8 mouse cellular contexts compared by ENCODE assay signal in genomic region chr11:60811618-60812017, GRCm38 (mm10). TPM values are rescaled to one million over a fixed set of nuclear protein-coding genes. Genes with fewer than 3 reads are reported as not detected.
DNase-seq lines count a peak whose midpoint lies in the region; ATAC-seq and TF ChIP-seq lines count a peak whose summit lies in the region.
"Not testable (repeated sequence)": the region's sequence is repeated elsewhere in the genome, so short reads cannot be mapped to it uniquely, and the experiment has no call there.

Gene Shmt1, minus strand, starts transcription at chr11:60811718.

- H3K27ac ChIP-seq in forebrain, postnatal 0 days (ENCODE audit: low read depth, low read length); heart, embryonic 16.5 days (ENCODE audit: low read length); liver, embryonic 12.5 days; midbrain, embryonic 13.5 days: not testable (repeated sequence)
- peak within 1 kb of the TSS; percentile 61; the same call in 1 of the 2 replicates for H3K27ac ChIP-seq in intestine, postnatal 0 days (ENCODE audit: low read depth, low read length)
- peak within 1 kb of the TSS; percentile 63 for H3K27ac ChIP-seq in stomach, postnatal 0 days (replicated peaks)

- peaks cover 44% of the 10 kb centered on the region for H3K4me1 ChIP-seq in G1E (ENCODE audit: insufficient read depth, low read depth, low read length)
- not testable (repeated sequence) for H3K4me1 ChIP-seq in forebrain, postnatal 0 days (ENCODE audit: insufficient read depth); intestine, postnatal 0 days (replicated peaks; ENCODE audit: control insufficient read depth, insufficient read depth, low read length); stomach, postnatal 0 days (replicated peaks; ENCODE audit: control insufficient read depth, insufficient read depth)
- H3K4me1 ChIP-seq in heart, embryonic 16.5 days (ENCODE audit: control insufficient read depth, insufficient read depth, low read length) = peaks cover 29% of the 10 kb centered on the region
- H3K4me1 ChIP-seq in liver, embryonic 12.5 days = peaks cover 36% of the 10 kb centered on the region
- H3K4me1 ChIP-seq in midbrain, embryonic 13.5 days (replicated peaks) = peaks cover 28% of the 10 kb centered on the region

- WGBS in forebrain, postnatal 0 days = 27% methylated on average over 6 of the region's 6 CpGs
- WGBS in heart, embryonic 16.5 days = 24% methylated on average over 6 of the region's 6 CpGs
- WGBS in intestine, postnatal 0 days = 26% methylated on average over 6 of the region's 6 CpGs
- WGBS in liver, embryonic 12.5 days (ENCODE audit: insufficient replicate concordance) = 25% methylated on average over 6 of the region's 6 CpGs
- 27% methylated on average over 6 of the region's 6 CpGs for WGBS in midbrain, embryonic 13.5 days
- 19% methylated on average over 6 of the region's 6 CpGs for WGBS in stomach, postnatal 0 days

- not testable (repeated sequence) for H3K9me3 ChIP-seq in G1E (replicated peaks); forebrain, postnatal 0 days (ENCODE audit: low read length); heart, embryonic 16.5 days (replicated peaks; ENCODE audit: control insufficient read depth, low read length); intestine, postnatal 0 days (ENCODE audit: control insufficient read depth); liver, embryonic 12.5 days (replicated peaks); midbrain, embryonic 13.5 days; stomach, postnatal 0 days (ENCODE audit: control insufficient read depth, low read length)

- TF ChIP-seq CTCF in G1E (IDR thresholded peaks at IDR 0.05; ENCODE audit: low read depth, low read length); forebrain, postnatal 0 days (IDR thresholded peaks at IDR 0.05; ENCODE audit: low read depth); intestine, postnatal 0 days (IDR thresholded peaks at IDR 0.05; ENCODE audit: low read depth); stomach, postnatal 0 days (IDR thresholded peaks at IDR 0.05; ENCODE audit: low read depth): not testable (repeated sequence)

- not testable (repeated sequence) for TF ChIP-seq EP300 in stomach, postnatal 0 days (optimal IDR thresholded peaks at IDR 0.05)

- not testable (repeated sequence) for ATAC-seq in G1E (ENCODE audit: extremely low read depth, insufficient number of reproducible peaks, low FRiP score, poor library complexity, severe bottlenecking); common myeloid progenitor, adult 5-6 weeks (replicated peaks; ENCODE audit: low read depth, poor library complexity, severe bottlenecking); forebrain, postnatal 0 days; heart, embryonic 16.5 days (replicated peaks; ENCODE audit: extremely low read depth, insufficient read depth, low FRiP score); intestine, postnatal 0 days; liver, embryonic 12.5 days; midbrain, embryonic 13.5 days; stomach, postnatal 0 days (ENCODE audit: low FRiP score, low TSS enrichment)

- H3K4me3 ChIP-seq in G1E (ENCODE audit: low read depth, low read length) = peak within 1 kb of the TSS; percentile 73
- peak within 1 kb of the TSS; percentile 45 for H3K4me3 ChIP-seq in forebrain, postnatal 0 days (ENCODE audit: low read depth, low read length)
- peak within 1 kb of the TSS; percentile 58 for H3K4me3 ChIP-seq in heart, embryonic 16.5 days (ENCODE audit: low read length)
- H3K4me3 ChIP-seq in intestine, postnatal 0 days (ENCODE audit: low read depth, low read length) = peak within 1 kb of the TSS; percentile 51
- peak within 1 kb of the TSS; percentile 54 for H3K4me3 ChIP-seq in liver, embryonic 12.5 days
- H3K4me3 ChIP-seq in midbrain, embryonic 13.5 days (replicated peaks) = peak within 1 kb of the TSS; percentile 43
- H3K4me3 ChIP-seq in stomach, postnatal 0 days (ENCODE audit: low read depth, low read length) = peak within 1 kb of the TSS; percentile 39

- peak within 1 kb of the TSS; percentile 15; the same call in 1 of the 2 replicates for H3K9ac ChIP-seq in forebrain, postnatal 0 days
- H3K9ac ChIP-seq in heart, embryonic 16.5 days (ENCODE audit: low read length) = peak within 1 kb of the TSS; percentile 53
- H3K9ac ChIP-seq in intestine, postnatal 0 days (ENCODE audit: low read depth, low read length) = 0 out of 2 replicates have a peak within 1 kb of the TSS, but pooled peaks have one; percentile 18
- peak within 1 kb of the TSS; percentile 58 for H3K9ac ChIP-seq in liver, embryonic 12.5 days
- H3K9ac ChIP-seq in midbrain, embryonic 13.5 days (replicated peaks) = peak within 1 kb of the TSS; percentile 47; the same call in 1 of the 2 replicates
- H3K9ac ChIP-seq in stomach, postnatal 0 days (ENCODE audit: low read length) = peak within 1 kb of the TSS; percentile 52

- peak within 1 kb of the TSS; percentile 88 for H3K4me2 ChIP-seq in forebrain, postnatal 0 days (ENCODE audit: low read depth)
- H3K4me2 ChIP-seq in heart, embryonic 16.5 days (ENCODE audit: low read depth, low read length) = peak within 1 kb of the TSS; percentile 88
- peak within 1 kb of the TSS; percentile 83 for H3K4me2 ChIP-seq in intestine, postnatal 0 days (replicated peaks; ENCODE audit: low read depth)
- H3K4me2 ChIP-seq in liver, embryonic 12.5 days = peak within 1 kb of the TSS; percentile 76
- H3K4me2 ChIP-seq in midbrain, embryonic 13.5 days (replicated peaks) = peak within 1 kb of the TSS; percentile 75
- peak within 1 kb of the TSS; percentile 69 for H3K4me2 ChIP-seq in stomach, postnatal 0 days (replicated peaks; ENCODE audit: low read depth)

- DNase-seq in G1E (ENCODE audit: low spot score); forebrain, postnatal 0 days; stomach, postnatal 0 days (ENCODE audit: low spot score): not testable (repeated sequence)

- not testable (repeated sequence) for H3K27me3 ChIP-seq in G1E (ENCODE audit: insufficient read depth, low read length); forebrain, postnatal 0 days (ENCODE audit: insufficient read depth, low read length); heart, embryonic 16.5 days (ENCODE audit: control insufficient read depth, insufficient read depth, low read length); intestine, postnatal 0 days (replicated peaks; ENCODE audit: control insufficient read depth, insufficient read depth, low read length); liver, embryonic 12.5 days (replicated peaks); midbrain, embryonic 13.5 days; stomach, postnatal 0 days (ENCODE audit: control insufficient read depth, insufficient read depth, low read length)

- H3K36me3 ChIP-seq in G1E (replicated peaks) = peaks cover 21% of the 10 kb centered on the region
- not testable (repeated sequence) for H3K36me3 ChIP-seq in forebrain, postnatal 0 days (ENCODE audit: insufficient read depth); heart, embryonic 16.5 days (ENCODE audit: control insufficient read depth, insufficient read depth); intestine, postnatal 0 days (ENCODE audit: control insufficient read depth, insufficient read depth); liver, embryonic 12.5 days; midbrain, embryonic 13.5 days; stomach, postnatal 0 days (ENCODE audit: control insufficient read depth, insufficient read depth, low read length)

RNA-seq across cellular contexts. Expression of gene Shmt1, which starts in this region (rescaled TPM):
- total RNA-seq in G1E (2014; fragmentation: Nextera tagmentation) = 22.2 and 24.7 TPM in 2 replicates
- 107 and 120 TPM in 2 replicates for total RNA-seq in G1E (2017)
- 6.7 and 11.1 TPM in 2 replicates for polyA plus RNA-seq in G1E (2012)
- 71.9 and 77.1 TPM in 2 replicates for total RNA-seq in common myeloid progenitor, adult 5-6 weeks (2017)
- 6.0 and 6.4 TPM in 2 replicates for total RNA-seq in forebrain, postnatal 0 days (2014; rRNA removed)
- polyA plus RNA-seq in forebrain, postnatal 0 days (2015; fragmentation: Nextera tagmentation; extraction: Ambion mirVana) = 7.5 and 7.7 TPM in 2 replicates
- 50.9 and 52.7 TPM in 2 replicates for polyA plus RNA-seq in heart, embryonic 16.5 days (2015; fragmentation: Nextera tagmentation; extraction: Ambion mirVana)
- 31.0 and 34.5 TPM in 2 replicates for polyA plus RNA-seq in intestine, postnatal 0 days (2015; fragmentation: Nextera tagmentation; extraction: Ambion mirVana)
- 60.5 and 70.9 TPM in 2 replicates for polyA plus RNA-seq in liver, embryonic 12.5 days (2016; fragmentation: Nextera tagmentation; extraction: Ambion mirVana)
- polyA plus RNA-seq in midbrain, embryonic 13.5 days (2015; fragmentation: Nextera tagmentation; extraction: Ambion mirVana) = 15.5 and 16.2 TPM in 2 replicates
- polyA plus RNA-seq in stomach, postnatal 0 days (2015; fragmentation: Nextera tagmentation; extraction: Ambion mirVana) = 29.1 and 30.9 TPM in 2 replicates
